Mouse (Mus musculus): ENCODE results near the gene Terf2. TPM values are rescaled to one million over a fixed set of nuclear protein-coding genes. Genes with fewer than 3 reads are reported as not detected.
A peak's percentile ranks its signal among the peaks of the same experiment; 100 is the strongest.

Gene Terf2
- total RNA-seq (2022), result 10 to 100 TPM; 37.2 to 42.3 (median 38.5) TPM

- DNase-seq (ENCODE audit: low spot score in 2 of 2), result peak; percentile 80 to 96
These were observed at the start of gene Terf2 for GRCm38 (mm10) chr8:107096366-107097036. TSS of gene Terf2 (minus strand) at chr8:107096547.

- DNase-seq (ENCODE audit: low spot score in 2 of 2), result no peak
These were observed 47.2 kb upstream of the Terf2 start for GRCm38 (mm10) chr8:107143501-107143900.

- DNase-seq (ENCODE audit: low spot score in 2 of 2), result no peak
These were observed 46.2 kb upstream of the Terf2 start for GRCm38 (mm10) chr8:107142539-107142938.

GRCm38 (mm10) chr8:107139704-107140470, 43.5 kb upstream of the Terf2 start:
- no peak for DNase-seq (ENCODE audit: low spot score in 2 of 2)

GRCm38 (mm10) chr8:107138338-107138737, 42.0 kb upstream of the Terf2 start:
- DNase-seq (ENCODE audit: low spot score in 2 of 2), result no peak

- DNase-seq (ENCODE audit: low spot score in 2 of 2), result no peak
These were observed 41.2 kb upstream of the Terf2 start for GRCm38 (mm10) chr8:107137591-107137990.

- DNase-seq (ENCODE audit: low spot score in 2 of 2), result no peak
These were observed 39.8 kb upstream of the Terf2 start for GRCm38 (mm10) chr8:107136003-107136612.

GRCm38 (mm10) chr8:107133881-107134280, 37.5 kb upstream of the Terf2 start:
- DNase-seq (ENCODE audit: low spot score in 2 of 2), result no peak

GRCm38 (mm10) chr8:107132581-107133491, 36.5 kb upstream of the Terf2 start:
- DNase-seq (ENCODE audit: low spot score in 2 of 2), result no peak

GRCm38 (mm10) chr8:107130028-107130427, 33.7 kb upstream of the Terf2 start:
- no peak for DNase-seq (ENCODE audit: low spot score in 2 of 2)

GRCm38 (mm10) chr8:107129171-107130025, 33.1 kb upstream of the Terf2 start:
- no peak for DNase-seq (ENCODE audit: low spot score in 2 of 2)

- DNase-seq (ENCODE audit: low spot score in 2 of 2), result no peak
These were observed 28.0 kb upstream of the Terf2 start for GRCm38 (mm10) chr8:107124343-107124742.

- no peak for DNase-seq (ENCODE audit: low spot score in 2 of 2)
These were observed 26.8 kb upstream of the Terf2 start for GRCm38 (mm10) chr8:107123063-107123614.

- no peak for DNase-seq (ENCODE audit: low spot score in 2 of 2)
These were observed 25.4 kb upstream of the Terf2 start for GRCm38 (mm10) chr8:107121681-107122291.

- no peak for DNase-seq (ENCODE audit: low spot score in 2 of 2)
These were observed 24.5 kb upstream of the Terf2 start for GRCm38 (mm10) chr8:107120806-107121205.

GRCm38 (mm10) chr8:107119412-107119811, 23.1 kb upstream of the Terf2 start:
- DNase-seq (ENCODE audit: low spot score in 2 of 2), result no peak

- no peak for DNase-seq (ENCODE audit: low spot score in 2 of 2)
These were observed 22.5 kb upstream of the Terf2 start for GRCm38 (mm10) chr8:107118803-107119233.

- DNase-seq (ENCODE audit: low spot score in 2 of 2), result no peak
These were observed 20.7 kb upstream of the Terf2 start for GRCm38 (mm10) chr8:107117019-107117418.

GRCm38 (mm10) chr8:107116023-107116422, 19.7 kb upstream of the Terf2 start:
- DNase-seq (ENCODE audit: low spot score in 2 of 2), result peak; percentile 54 to 58

GRCm38 (mm10) chr8:107115008-107115320, 18.6 kb upstream of the Terf2 start:
- DNase-seq (ENCODE audit: low spot score in 2 of 2), result no peak

All from left cerebral cortex, adult 8-10 months (tissue).